Mouse (Mus musculus) ES-E14 (cell line): Measurements from ENCODE around the gene Zfp27. TPM values are rescaled to one million over a fixed set of nuclear protein-coding genes. Genes with fewer than 3 reads are reported as not detected.

Source experiments
- DNase-seq: peaks from one replicate; pipeline ENCODE4 v3.0.0-alpha.2; 2013; ENCODE audit warnings: low read depth, low spot score
- H3K27ac ChIP-seq: 2 replicates; pipeline ENCODE4 v1.5.1; 2012; ENCODE audit warnings: low read depth, mild to moderate bottlenecking, low read length, moderate library complexity, mixed read lengths; ENCODE audit not compliant: poor library complexity, insufficient read depth, severe bottlenecking
- H3K36me3 ChIP-seq: 2 replicates; pipeline ENCODE4 v1.6.1; 2012; ENCODE audit warnings: mild to moderate bottlenecking, low read length, moderate library complexity, mixed read lengths; ENCODE audit not compliant: control insufficient read depth, poor library complexity, insufficient read depth, severe bottlenecking
- H3K4me1 ChIP-seq, 2 experiments: fragments of 150-350 bp in 1 of 2; sonication (generic) in 1 of 2; 2 replicates each; pipeline ENCODE4 v1.6.1; 2012; ENCODE audit warnings: low read length in 2 of 2, mild to moderate bottlenecking in 1 of 2, mixed read lengths in 1 of 2; ENCODE audit not compliant: control insufficient read depth in 2 of 2, insufficient read depth in 2 of 2, poor library complexity in 1 of 2
- H3K4me3 ChIP-seq, 2 experiments: fragments of 150-350 bp in 1 of 2; sonication (generic) in 1 of 2; 2 replicates each; pipeline ENCODE4 v1.5.1; 2012; ENCODE audit warnings: low read length in 2 of 2, low read depth in 1 of 2, mild to moderate bottlenecking in 1 of 2, mixed read lengths in 1 of 2; ENCODE audit not compliant: insufficient read depth in 1 of 2, poor library complexity in 1 of 2, severe bottlenecking in 1 of 2
- H3K9ac ChIP-seq: 2 replicates; pipeline ENCODE4 v1.6.1; 2012; ENCODE audit warnings: low read depth, mild to moderate bottlenecking, low read length, mixed read lengths; ENCODE audit not compliant: poor library complexity, insufficient read depth, severe bottlenecking
- H3K9me3 ChIP-seq: fragments of 150-350 bp; sonication (generic); 2 replicates; pipeline ENCODE4 v1.6.1; 2012; ENCODE audit warnings: low read depth, mild to moderate bottlenecking, low read length; ENCODE audit not compliant: control insufficient read depth, insufficient read depth
- CHD2 ChIP-seq: IDR thresholded peaks from 2 replicates; pipeline ENCODE4 v1.6.1; 2014; ENCODE audit warnings: mild to moderate bottlenecking, low read depth, low read length, inconsistent platforms
- HCFC1 ChIP-seq: IDR thresholded peaks from 2 replicates; pipeline ENCODE4 v1.6.1; 2012; ENCODE audit warnings: low read length, inconsistent platforms, borderline replicate concordance; ENCODE audit not compliant: insufficient read depth
- MAFK ChIP-seq: IDR thresholded peaks from 2 replicates; pipeline ENCODE4 v1.6.1; 2014; ENCODE audit warnings: mild to moderate bottlenecking, low read depth, low read length, inconsistent platforms; ENCODE audit not compliant: insufficient read depth
- ZC3H11A ChIP-seq: IDR thresholded peaks from 2 replicates; pipeline ENCODE4 v1.6.1; 2012; ENCODE audit warnings: low read depth, mild to moderate bottlenecking, inconsistent platforms, low read length, borderline replicate concordance
- ZNF384 ChIP-seq: IDR thresholded peaks from 2 replicates; pipeline ENCODE4 v1.6.1; 2012; ENCODE audit warnings: low read depth, low read length, inconsistent platforms
- in situ Hi-C, 2 experiments: fragments of 600-800 bp; cut with MboI; formaldehyde crosslinking; loops; one replicate each; pipeline ENCODE4 v1.15.1; 2025; ENCODE audit warnings: low sequenced_read_pairs in 2 of 2, inconsistent platforms in 1 of 2; ENCODE audit not compliant: unreplicated experiment in 2 of 2
- total RNA-seq: library from RNA; depleted of rRNA; stranded (reverse); fragments of 300-350 nt; gene quantifications from 2 replicates; pipeline ENCODE4 v1.2.3, GENCODE M21; 2012

The Zfp27 gene
- total RNA-seq, 1 experiment = 6.1 TPM

DNA sequence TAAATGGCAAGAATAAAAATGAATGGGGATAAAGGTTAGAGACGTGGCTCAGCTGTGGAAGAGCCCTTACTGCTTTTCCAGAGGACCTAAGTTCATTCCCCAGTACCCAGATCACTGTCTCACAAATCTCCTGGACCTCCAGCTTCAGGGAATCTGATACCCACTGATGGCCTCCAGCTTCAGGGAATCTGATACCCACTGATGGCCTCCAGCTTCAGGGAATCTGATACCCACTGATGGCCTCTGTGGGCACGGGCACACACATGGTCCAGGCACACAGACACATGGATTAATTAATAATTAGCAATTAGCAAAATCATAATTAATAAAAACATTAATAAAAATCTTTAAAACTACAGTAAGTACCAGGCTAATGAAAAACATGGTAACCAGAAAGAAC lies 16.4 kb upstream of the Zfp27 start:
- no peaks in the 10 kb centered on the region for H3K36me3 ChIP-seq
- no peak overlapping the region for H3K9ac ChIP-seq
- no peaks in the 10 kb centered on the region for H3K9me3 ChIP-seq
- no peaks in the 10 kb centered on the region; a peak in 1 of 4 replicates for H3K4me1 ChIP-seq
- TF ChIP-seq ZC3H11A (no peak), MAFK (no peak), CHD2 (no peak)
- H3K4me3 ChIP-seq = no peak overlapping the region
- H3K27ac ChIP-seq = no peak overlapping the region
- DNase-seq = no peak
- in situ Hi-C loops = no loop called here

DNA sequence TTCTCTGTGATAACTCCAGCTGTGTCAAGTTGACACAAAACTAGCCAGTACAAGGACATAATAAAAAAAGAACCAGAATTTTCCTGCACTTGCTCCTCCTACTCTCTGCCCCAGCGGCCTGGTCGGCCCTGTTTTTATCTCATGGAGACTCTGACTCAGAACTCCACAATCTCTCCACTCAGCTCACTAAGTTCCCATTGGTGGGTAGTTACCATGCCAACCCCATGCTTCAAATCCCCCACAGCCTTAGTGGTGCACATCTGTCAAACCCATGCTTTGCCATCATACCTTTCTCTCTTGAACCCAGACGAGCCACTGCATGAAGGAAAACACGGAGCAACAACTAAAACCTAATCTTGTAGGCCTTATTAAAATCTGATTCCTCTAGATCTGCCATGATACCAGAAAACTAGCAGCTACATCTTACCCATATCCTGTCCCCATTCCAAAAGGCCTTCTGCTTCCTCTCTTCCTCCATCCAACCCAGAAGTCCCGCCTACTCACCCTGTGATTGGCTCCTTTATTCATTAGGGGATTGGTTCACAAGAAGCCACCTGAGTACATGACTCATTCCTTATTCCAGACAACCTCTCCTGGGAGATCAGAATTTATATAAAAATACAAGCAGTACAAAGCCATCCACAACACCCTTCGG lies 15.2 kb upstream of the Zfp27 start:
- TF ChIP-seq CHD2 = no peak
- no peak for TF ChIP-seq HCFC1
- no peak for TF ChIP-seq ZC3H11A
- no peak for TF ChIP-seq MAFK
- no peak for TF ChIP-seq ZNF384
- H3K4me1 ChIP-seq = no peaks in the 10 kb centered on the region; a peak in 1 of 4 replicates
- no peak overlapping the region for H3K27ac ChIP-seq
- H3K4me3 ChIP-seq = no peak overlapping the region
- DNase-seq = no peak
- H3K9me3 ChIP-seq = no peaks in the 10 kb centered on the region
- no peak overlapping the region for H3K9ac ChIP-seq
- no peaks in the 10 kb centered on the region for H3K36me3 ChIP-seq
- in situ Hi-C loops = no loop called here

GRCm38 (mm10) chr7:29918062-29918453 lies 11.7 kb upstream of the Zfp27 start:
- H3K36me3 ChIP-seq = peaks cover 4% of the 10 kb centered on the region; the same call in 1 of the 2 replicates
- no peaks in the 10 kb centered on the region for H3K9me3 ChIP-seq
- no peak overlapping the region for H3K27ac ChIP-seq
- in situ Hi-C loops = no loop called here
- no peak for DNase-seq
- TF ChIP-seq ZC3H11A (no peak), CHD2 (no peak), ZNF384 (no peak), HCFC1 (no peak), MAFK (no peak)
- no peak overlapping the region for H3K4me3 ChIP-seq
- H3K4me1 ChIP-seq = no peaks in the 10 kb centered on the region; a peak in 1 of 4 replicates
- no peak overlapping the region for H3K9ac ChIP-seq

- no peak overlapping the region for H3K4me3 ChIP-seq
- in situ Hi-C loops = no loop called here
- H3K27ac ChIP-seq = no peak overlapping the region
- no peak for DNase-seq
- peaks cover 4% of the 10 kb centered on the region; the same call in 1 of the 2 replicates for H3K36me3 ChIP-seq
- H3K9ac ChIP-seq = no peak overlapping the region
- no peaks in the 10 kb centered on the region; a peak in 1 of 4 replicates for H3K4me1 ChIP-seq
- no peaks in the 10 kb centered on the region for H3K9me3 ChIP-seq
- TF ChIP-seq HCFC1 (no peak), MAFK (no peak), ZNF384 (no peak), ZC3H11A (no peak), CHD2 (no peak)
These were observed 11.1 kb upstream of the Zfp27 start for GRCm38 (mm10) chr7:29917371-29918061.

- H3K4me1 ChIP-seq = peaks cover 9 to 12% of the 10 kb centered on the region in 2 experiments
- peaks cover 4% of the 10 kb centered on the region; the same call in 1 of the 2 replicates for H3K36me3 ChIP-seq
- DNase-seq = no peak
- peak overlapping the region; percentile 29 to 51; a peak in 3 of 4 replicates for H3K4me3 ChIP-seq
- peak overlapping the region; percentile 23; the same call in 1 of the 2 replicates for H3K27ac ChIP-seq
- peak overlapping the region; percentile 2; the same call in 1 of the 2 replicates for H3K9ac ChIP-seq
- TF ChIP-seq CHD2 = no peak
- TF ChIP-seq ZC3H11A = no peak
- TF ChIP-seq ZNF384 = no peak
- no peak for TF ChIP-seq HCFC1
- no peak for TF ChIP-seq MAFK
- H3K9me3 ChIP-seq = no peaks in the 10 kb centered on the region
- in situ Hi-C loops = no loop called here
These were observed 5.8 kb upstream of the Zfp27 start for GRCm38 (mm10) chr7:29912172-29912571.
